Mouse (Mus musculus) kidney, embryonic 16.5 days (tissue): ENCODE data around the gene Sgk2. TPM values are rescaled to one million over a fixed set of nuclear protein-coding genes. Genes with fewer than 3 reads are reported as not detected.

Source experiments
- ATAC-seq: fragments of 200-750 bp; cut with Nextera tagmentation; 2 replicates; pipeline ENCODE4 v1.8.0; 2017; ENCODE audit warnings: moderate TSS enrichment; ENCODE audit not compliant: low FRiP score, low TSS enrichment
- H3K27ac ChIP-seq: fragments of 300-500 bp; sonication (generic); 2 replicates; pipeline ENCODE4 v1.5.1; 2014; ENCODE audit warnings: low read length
- H3K27me3 ChIP-seq: fragments of 300-500 bp; sonication (generic); 2 replicates; pipeline ENCODE4 v1.6.1; 2014; ENCODE audit warnings: low read length, control low read depth, mixed read lengths; ENCODE audit not compliant: insufficient read depth
- H3K36me3 ChIP-seq: fragments of 300-500 bp; sonication (generic); 2 replicates; pipeline ENCODE4 v1.6.1; 2014; ENCODE audit warnings: low read length, control low read depth, mixed read lengths; ENCODE audit not compliant: insufficient read depth
- H3K4me1 ChIP-seq: fragments of 300-500 bp; sonication (generic); 2 replicates; pipeline ENCODE4 v1.6.1; 2014; ENCODE audit warnings: low read length, control low read depth, mixed read lengths; ENCODE audit not compliant: insufficient read depth
- H3K4me2 ChIP-seq: fragments of 300-500 bp; sonication (generic); replicated peaks from 2 replicates; pipeline ENCODE4 v1.6.1; 2014; ENCODE audit warnings: low read depth, low read length
- H3K4me3 ChIP-seq: fragments of 300-500 bp; sonication (generic); 2 replicates; pipeline ENCODE4 v1.5.1; 2014; ENCODE audit warnings: mild to moderate bottlenecking, low read length
- H3K9ac ChIP-seq: fragments of 300-500 bp; sonication (generic); replicated peaks from 2 replicates; pipeline ENCODE4 v1.6.1; 2014; ENCODE audit warnings: low read length
- H3K9me3 ChIP-seq: fragments of 300-500 bp; sonication (generic); 2 replicates; pipeline ENCODE4 v1.6.1; 2016; ENCODE audit warnings: low read length, control low read depth
- WGBS: fragments of 180-500 bp; shearing (Covaris S2); extraction: QIAGEN DNeasy Blood & Tissue Kit; methylation state at CpG from one replicate; pipeline ENCODE4 v1.1.7; 2014; 5-methylcytosine and 5-hydroxymethylcytosine counted together
- polyA plus RNA-seq: library from polyadenylated mRNA; unstranded; fragments of >200 nt; fragmentation: Nextera tagmentation; extraction: Ambion mirVana; gene quantifications from 2 replicates; pipeline ENCODE4 v1.2.1, GENCODE M21; 2015

The Sgk2 gene
- polyA plus RNA-seq, 1 experiment from 2014 or later, result 12.2 TPM

- ATAC-seq, result peak; percentile 64; the same call in 1 of the 2 replicates
- WGBS, result 44% methylated on average over 3 of the region's 3 CpGs
Observed at GRCm38 (mm10) chr2:162985923-162986322, 1.2 kb upstream of the Sgk2 start.

GRCm38 (mm10) chr2:162986764-162987163 lies 366 bp upstream of the Sgk2 start:
- no peaks in the 10 kb centered on the region for H3K27me3 ChIP-seq
- no peak overlapping the region for H3K4me2 ChIP-seq
- ATAC-seq, result no peak; the same call in 1 of the 2 replicates
- H3K36me3 ChIP-seq, result no peaks in the 10 kb centered on the region
- no peaks in the 10 kb centered on the region; the same call in 1 of the 2 replicates for H3K9me3 ChIP-seq
- H3K4me1 ChIP-seq, result peaks cover 10% of the 10 kb centered on the region
- no peak overlapping the region for H3K4me3 ChIP-seq
- peak overlapping the region; percentile 87 for H3K27ac ChIP-seq
- H3K9ac ChIP-seq, result no peak overlapping the region
- WGBS, result 69% methylated on average over 3 of the region's 3 CpGs

More at GRCm38 (mm10) chr2:162985923-162986322, 1.2 kb upstream of the Sgk2 start:
- Histone ChIP-seq H3K27ac (no peak overlapping the region), H3K4me2 (no peak overlapping the region), H3K9me3 (no peaks in the 10 kb centered on the region; the same call in 1 of the 2 replicates), H3K36me3 (no peaks in the 10 kb centered on the region), H3K9ac (no peak overlapping the region), H3K4me3 (no peak overlapping the region), H3K4me1 (peaks cover 10% of the 10 kb centered on the region), H3K27me3 (no peaks in the 10 kb centered on the region)

GRCm38 (mm10) chr2:162988235-162988634 lies 1.1 kb downstream of the Sgk2 start:
- WGBS, result 84% methylated on average over 4 of the region's 4 CpGs
- Histone ChIP-seq H3K27me3 (no peaks in the 10 kb centered on the region), H3K36me3 (no peaks in the 10 kb centered on the region), H3K9me3 (no peaks in the 10 kb centered on the region; the same call in 1 of the 2 replicates), H3K27ac (no peak overlapping the region; the same call in 1 of the 2 replicates), H3K9ac (no peak overlapping the region), H3K4me1 (peaks cover 10% of the 10 kb centered on the region), H3K4me3 (no peak overlapping the region), H3K4me2 (0 out of 2 replicates have a peak overlapping the region, but pooled peaks have one; percentile 0)
- ATAC-seq, result no peak

GRCm38 (mm10) chr2:162991394-162992083 lies 4.4 kb downstream of the Sgk2 start:
- H3K9ac ChIP-seq, result no peak overlapping the region
- peak; percentile 29; the same call in 1 of the 2 replicates for ATAC-seq
- peaks cover 7% of the 10 kb centered on the region for H3K4me1 ChIP-seq
- no peak overlapping the region for H3K4me2 ChIP-seq
- H3K4me3 ChIP-seq, result no peak overlapping the region
- 0 out of 2 replicates have a peak overlapping the region, but pooled peaks have one; percentile 29 for H3K27ac ChIP-seq
- no peaks in the 10 kb centered on the region for H3K36me3 ChIP-seq
- no peaks in the 10 kb centered on the region; the same call in 1 of the 2 replicates for H3K9me3 ChIP-seq
- H3K27me3 ChIP-seq, result no peaks in the 10 kb centered on the region
- 45% methylated on average over 6 of the region's 6 CpGs for WGBS

GRCm38 (mm10) chr2:162992084-162992437 lies 4.9 kb downstream of the Sgk2 start:
- H3K27me3 ChIP-seq, result no peaks in the 10 kb centered on the region
- no peaks in the 10 kb centered on the region for H3K36me3 ChIP-seq
- no peak overlapping the region for H3K4me3 ChIP-seq
- no peaks in the 10 kb centered on the region; the same call in 1 of the 2 replicates for H3K9me3 ChIP-seq
- H3K9ac ChIP-seq, result no peak overlapping the region
- no peak overlapping the region for H3K27ac ChIP-seq
- no peak overlapping the region for H3K4me2 ChIP-seq
- H3K4me1 ChIP-seq, result peaks cover 1% of the 10 kb centered on the region; the same call in 1 of the 2 replicates
- ATAC-seq, result no peak

GRCm38 (mm10) chr2:162993881-162994616 lies 6.9 kb downstream of the Sgk2 start:
- peaks cover 3% of the 10 kb centered on the region; the same call in 1 of the 2 replicates for H3K4me1 ChIP-seq
- no peak overlapping the region for H3K4me2 ChIP-seq
- WGBS, result 73% methylated on average over 9 of the region's 9 CpGs
- no peaks in the 10 kb centered on the region for H3K9me3 ChIP-seq
- no peak overlapping the region for H3K4me3 ChIP-seq
- no peaks in the 10 kb centered on the region for H3K27me3 ChIP-seq
- no peaks in the 10 kb centered on the region for H3K36me3 ChIP-seq
- ATAC-seq, result no peak
- H3K9ac ChIP-seq, result no peak overlapping the region
- H3K27ac ChIP-seq, result no peak overlapping the region

- H3K4me2 ChIP-seq, result peak overlapping the region; percentile 45
- H3K36me3 ChIP-seq, result no peaks in the 10 kb centered on the region
- no peaks in the 10 kb centered on the region for H3K9me3 ChIP-seq
- H3K4me1 ChIP-seq, result peaks cover 5% of the 10 kb centered on the region; the same call in 1 of the 2 replicates
- no peak overlapping the region for H3K9ac ChIP-seq
- peak; percentile 80 for ATAC-seq
- no peak overlapping the region for H3K27ac ChIP-seq
- H3K27me3 ChIP-seq, result no peaks in the 10 kb centered on the region
- H3K4me3 ChIP-seq, result peak overlapping the region; percentile 15
- 33% methylated on average over 18 of the region's 18 CpGs for WGBS
Observed at GRCm38 (mm10) chr2:162998528-162999230, 11.5 kb downstream of the Sgk2 start.

- no peak overlapping the region for H3K27ac ChIP-seq
- no peak overlapping the region for H3K9ac ChIP-seq
- H3K4me3 ChIP-seq, result no peak overlapping the region
- no peaks in the 10 kb centered on the region for H3K9me3 ChIP-seq
- H3K4me1 ChIP-seq, result peaks cover 5% of the 10 kb centered on the region; the same call in 1 of the 2 replicates
- H3K27me3 ChIP-seq, result no peaks in the 10 kb centered on the region
- H3K4me2 ChIP-seq, result no peak overlapping the region
- 35% methylated on average over 3 of the region's 3 CpGs for WGBS
- ATAC-seq, result no peak
- no peaks in the 10 kb centered on the region for H3K36me3 ChIP-seq
Observed at GRCm38 (mm10) chr2:162999744-163000143, 12.6 kb downstream of the Sgk2 start.

- H3K27me3 ChIP-seq, result 0 out of 2 replicates have a peak, but pooled peaks cover 3% of the 10 kb centered on the region
- no peaks in the 10 kb centered on the region for H3K9me3 ChIP-seq
- no peak overlapping the region for H3K27ac ChIP-seq
- 89% methylated on average over 1 of the region's 1 CpGs for WGBS
- H3K4me3 ChIP-seq, result no peak overlapping the region
- H3K9ac ChIP-seq, result no peak overlapping the region
- no peak overlapping the region for H3K4me2 ChIP-seq
- ATAC-seq, result no peak
- H3K36me3 ChIP-seq, result no peaks in the 10 kb centered on the region
- H3K4me1 ChIP-seq, result peaks cover 5% of the 10 kb centered on the region; the same call in 1 of the 2 replicates
Observed at GRCm38 (mm10) chr2:163001071-163001470, 13.9 kb downstream of the Sgk2 start.
